Mouse (Mus musculus) hindbrain, embryonic 11.5 days (tissue): ENCODE measurements around the gene Bcorl1. TPM values are rescaled to one million over a fixed set of nuclear protein-coding genes. Genes with fewer than 3 reads are reported as not detected.

Source experiments
- ATAC-seq: fragments of 200-750 bp; cut with Nextera tagmentation; 2 replicates; pipeline ENCODE4 v1.8.0; 2017; ENCODE audit warnings: mild to moderate bottlenecking, moderate TSS enrichment, moderate library complexity; ENCODE audit not compliant: low FRiP score
- DNase-seq: peaks from one replicate; pipeline ENCODE4 v3.0.0-alpha.2; 2015; ENCODE audit warnings: low spot score
- H3K27ac ChIP-seq: fragments of 300-500 bp; sonication (generic); 2 replicates; pipeline ENCODE4 v1.5.1; 2014; ENCODE audit warnings: mild to moderate bottlenecking, low read depth, low read length
- H3K27me3 ChIP-seq: fragments of 300-500 bp; sonication (generic); 2 replicates; pipeline ENCODE4 v1.6.1; 2014; ENCODE audit warnings: mild to moderate bottlenecking, low read length, moderate library complexity, mixed read lengths; ENCODE audit not compliant: control insufficient read depth, insufficient read depth
- H3K36me3 ChIP-seq: fragments of 300-500 bp; sonication (generic); 2 replicates; pipeline ENCODE4 v1.6.1; 2014; ENCODE audit warnings: mild to moderate bottlenecking, low read length, moderate library complexity, mixed read lengths; ENCODE audit not compliant: control insufficient read depth, insufficient read depth
- H3K4me1 ChIP-seq: fragments of 300-500 bp; sonication (generic); replicated peaks from 2 replicates; pipeline ENCODE4 v1.6.1; 2014; ENCODE audit warnings: low read length, mixed read lengths; ENCODE audit not compliant: control insufficient read depth, insufficient read depth
- H3K4me2 ChIP-seq: fragments of 300-500 bp; sonication (generic); replicated peaks from 2 replicates; pipeline ENCODE4 v1.6.1; 2014; ENCODE audit warnings: mild to moderate bottlenecking, low read depth, low read length
- H3K4me3 ChIP-seq: fragments of 300-500 bp; sonication (generic); 2 replicates; pipeline ENCODE4 v1.5.1; 2014; ENCODE audit warnings: low read depth, low read length
- H3K9ac ChIP-seq: fragments of 300-500 bp; sonication (generic); 2 replicates; pipeline ENCODE4 v1.6.1; 2014; ENCODE audit warnings: low read depth, low read length
- H3K9me3 ChIP-seq: fragments of 300-500 bp; sonication (generic); 2 replicates; pipeline ENCODE4 v1.6.1; 2016; ENCODE audit warnings: low read length; ENCODE audit not compliant: control insufficient read depth
- WGBS: fragments of 180-500 bp; shearing (Covaris S2); extraction: QIAGEN DNeasy Blood & Tissue Kit; methylation state at CpG from one replicate; pipeline ENCODE4 v1.1.7; 2014; 5-methylcytosine and 5-hydroxymethylcytosine counted together
- polyA plus RNA-seq: library from polyadenylated mRNA; unstranded; fragments of >200 nt; fragmentation: Nextera tagmentation; extraction: Ambion mirVana; gene quantifications from 2 replicates; pipeline ENCODE4 v1.2.1, GENCODE M21; 2014

Gene Bcorl1
- polyA plus RNA-seq, 1 experiment from 2014 or later = 8.2 TPM

GRCm38 (mm10) chrX:48365836-48366577 lies 24.8 kb downstream of the Bcorl1 start:
- ATAC-seq (no peak), DNase-seq (peak; percentile 20)
- Histone ChIP-seq H3K36me3 (no peaks in the 10 kb centered on the region; the same call in 1 of the 2 replicates), H3K9ac (no peak overlapping the region), H3K9me3 (no peaks in the 10 kb centered on the region), H3K27ac (no peak overlapping the region), H3K4me1 (no peaks in the 10 kb centered on the region), H3K4me3 (no peak overlapping the region), H3K4me2 (no peak overlapping the region), H3K27me3 (no peaks in the 10 kb centered on the region)
- WGBS = 45% methylated on average over 15 of the region's 15 CpGs

GRCm38 (mm10) chrX:48367841-48368240 lies 26.7 kb downstream of the Bcorl1 start:
- no peaks in the 10 kb centered on the region; the same call in 1 of the 2 replicates for H3K36me3 ChIP-seq
- H3K4me3 ChIP-seq = no peak overlapping the region
- no peak for ATAC-seq
- H3K27me3 ChIP-seq = no peaks in the 10 kb centered on the region
- no peak for DNase-seq
- 88% methylated on average over 9 of the region's 9 CpGs for WGBS
- H3K9me3 ChIP-seq = no peaks in the 10 kb centered on the region
- no peak overlapping the region for H3K4me2 ChIP-seq
- no peak overlapping the region for H3K9ac ChIP-seq
- no peaks in the 10 kb centered on the region for H3K4me1 ChIP-seq
- H3K27ac ChIP-seq = no peak overlapping the region

- Histone ChIP-seq H3K4me1 (no peaks in the 10 kb centered on the region), H3K9ac (no peak overlapping the region), H3K36me3 (no peaks in the 10 kb centered on the region), H3K9me3 (no peaks in the 10 kb centered on the region), H3K27ac (no peak overlapping the region), H3K27me3 (no peaks in the 10 kb centered on the region), H3K4me2 (no peak overlapping the region), H3K4me3 (no peak overlapping the region)
- no peak for ATAC-seq
- WGBS = 55% methylated on average over 7 of the region's 7 CpGs
- peak; percentile 58 for DNase-seq
Observed at GRCm38 (mm10) chrX:48383643-48384042, 42.5 kb downstream of the Bcorl1 start.

GRCm38 (mm10) chrX:48385927-48386326 lies 44.8 kb downstream of the Bcorl1 start:
- Histone ChIP-seq H3K27me3 (no peaks in the 10 kb centered on the region), H3K36me3 (no peaks in the 10 kb centered on the region), H3K9me3 (no peaks in the 10 kb centered on the region), H3K4me1 (no peaks in the 10 kb centered on the region), H3K4me2 (no peak overlapping the region), H3K27ac (no peak overlapping the region), H3K4me3 (no peak overlapping the region), H3K9ac (no peak overlapping the region)
- 34% methylated on average over 4 of the region's 4 CpGs for WGBS
- DNase-seq = peak; percentile 30
- ATAC-seq = peak; percentile 67; the same call in 1 of the 2 replicates

GRCm38 (mm10) chrX:48389380-48389779 lies 48.2 kb downstream of the Bcorl1 start:
- no peak overlapping the region for H3K9ac ChIP-seq
- no peak for DNase-seq
- WGBS = 93% methylated on average over 6 of the region's 6 CpGs
- no peak overlapping the region for H3K27ac ChIP-seq
- no peaks in the 10 kb centered on the region for H3K27me3 ChIP-seq
- H3K9me3 ChIP-seq = no peaks in the 10 kb centered on the region
- H3K4me3 ChIP-seq = no peak overlapping the region
- no peak overlapping the region for H3K4me2 ChIP-seq
- H3K4me1 ChIP-seq = no peaks in the 10 kb centered on the region
- no peaks in the 10 kb centered on the region for H3K36me3 ChIP-seq
- no peak for ATAC-seq

- Histone ChIP-seq H3K4me2 (no peak overlapping the region), H3K9me3 (no peaks in the 10 kb centered on the region), H3K27ac (no peak overlapping the region), H3K4me3 (no peak overlapping the region), H3K27me3 (no peaks in the 10 kb centered on the region), H3K36me3 (0 out of 2 replicates have a peak, but pooled peaks cover 8% of the 10 kb centered on the region), H3K9ac (no peak overlapping the region), H3K4me1 (no peaks in the 10 kb centered on the region)
- WGBS = 71% methylated on average over 4 of the region's 4 CpGs
- DNase-seq (no peak), ATAC-seq (no peak)
Observed at GRCm38 (mm10) chrX:48399994-48400393, 58.8 kb downstream of the Bcorl1 start.

- DNase-seq (no peak), ATAC-seq (no peak)
- Histone ChIP-seq H3K9ac (no peak overlapping the region), H3K9me3 (no peaks in the 10 kb centered on the region), H3K4me2 (no peak overlapping the region), H3K4me3 (no peak overlapping the region), H3K4me1 (no peaks in the 10 kb centered on the region), H3K27ac (no peak overlapping the region), H3K27me3 (no peaks in the 10 kb centered on the region), H3K36me3 (0 out of 2 replicates have a peak, but pooled peaks cover 8% of the 10 kb centered on the region)
- WGBS = 68% methylated on average over 3 of the region's 3 CpGs
Observed at GRCm38 (mm10) chrX:48405141-48405540, 64.0 kb downstream of the Bcorl1 start.

- Histone ChIP-seq H3K27me3 (no peaks in the 10 kb centered on the region), H3K4me1 (no peaks in the 10 kb centered on the region), H3K4me2 (peak overlapping the region; percentile 28), H3K4me3 (peak overlapping the region; percentile 29), H3K36me3 (no peaks in the 10 kb centered on the region), H3K9me3 (no peaks in the 10 kb centered on the region), H3K9ac (no peak overlapping the region), H3K27ac (no peak overlapping the region)
- ATAC-seq (peak; percentile 90), DNase-seq (peak; percentile 89)
- 13% methylated on average over 34 of the region's 36 CpGs for WGBS
Observed at GRCm38 (mm10) chrX:48409611-48410387, 68.6 kb downstream of the Bcorl1 start.
